Comparison of ENCODE assay signal across 8 mouse cellular contexts in genomic region chr12:29837301-29837791, GRCm38 (mm10).
DNase-seq lines count a peak whose midpoint lies in the region; ATAC-seq and TF ChIP-seq lines count a peak whose summit lies in the region.

No protein-coding gene starts in this region.

- TF ChIP-seq CTCF in kidney, postnatal 0 days (IDR thresholded peaks at IDR 0.05; ENCODE audit: low read depth), result peak; percentile 65
- peak; percentile 62 for TF ChIP-seq CTCF in cortical plate, adult 2 months (IDR thresholded peaks at IDR 0.05; ENCODE audit: extremely low read depth, insufficient read depth, low read length)

- no peaks in the 10 kb centered on the region for H3K27me3 ChIP-seq in kidney, postnatal 0 days (ENCODE audit: insufficient read depth, low read length)
- no peaks in the 10 kb centered on the region for H3K27me3 ChIP-seq in kidney, embryonic 14.5 days (ENCODE audit: control insufficient read depth, insufficient read depth, low read length)

- WGBS in kidney, postnatal 0 days, result 74% methylated on average over 5 of the region's 5 CpGs
- WGBS in kidney, embryonic 14.5 days, result 80% methylated on average over 5 of the region's 5 CpGs

- no peaks in the 10 kb centered on the region for H3K9me3 ChIP-seq in kidney, postnatal 0 days (replicated peaks; ENCODE audit: low read length)
- H3K9me3 ChIP-seq in kidney, embryonic 14.5 days (ENCODE audit: control insufficient read depth, low read length), result no peaks in the 10 kb centered on the region

- no peaks in the 10 kb centered on the region for H3K4me1 ChIP-seq in kidney, postnatal 0 days (replicated peaks; ENCODE audit: insufficient read depth, low read length)
- H3K4me1 ChIP-seq in kidney, embryonic 14.5 days (ENCODE audit: control insufficient read depth, insufficient read depth, low read length), result no peaks in the 10 kb centered on the region
- H3K4me1 ChIP-seq in cortical plate, adult 2 months (ENCODE audit: control insufficient read depth, insufficient read depth, low read length), result peaks cover 7% of the 10 kb centered on the region; the same call in 1 of the 2 replicates

- DNase-seq in kidney, postnatal 0 days (ENCODE audit: low spot score), result peak; percentile 71
- DNase-seq in R1 (ENCODE audit: low read depth, low spot score), result peak; percentile 24
- peak; percentile 53 to 70 for DNase-seq in left cerebral cortex, postnatal 14 days (ENCODE audit: low spot score in 2 of 2)
- DNase-seq in retina, postnatal 7 days (ENCODE audit: low read depth, low spot score), result peak; percentile 24
- no peak for DNase-seq in gastrocnemius, postnatal 10 days

- H3K9ac ChIP-seq in kidney, postnatal 0 days (ENCODE audit: low read depth, low read length), result no peak overlapping the region
- H3K9ac ChIP-seq in kidney, embryonic 14.5 days (ENCODE audit: low read depth, low read length), result no peak overlapping the region

- no peak overlapping the region for H3K27ac ChIP-seq in kidney, postnatal 0 days
- no peak overlapping the region for H3K27ac ChIP-seq in kidney, embryonic 14.5 days (ENCODE audit: low read depth, low read length)
- H3K27ac ChIP-seq in cortical plate, adult 2 months (ENCODE audit: insufficient read depth, low read length), result no peak overlapping the region

- no peak overlapping the region for H3K4me2 ChIP-seq in kidney, postnatal 0 days (ENCODE audit: low read length)
- H3K4me2 ChIP-seq in kidney, embryonic 14.5 days (replicated peaks; ENCODE audit: low read depth, low read length), result no peak overlapping the region

- intact Hi-C loops in left cerebral cortex, postnatal 14 days (cut with DNase I), result loop anchor here (2.0 to 10.0 kb wide), 2 partner anchors 161 to 303 kb away; no protein-coding TSS in a partner anchor

- ATAC-seq in kidney, postnatal 0 days (replicated peaks; ENCODE audit: low FRiP score, low read depth), result no peak
- ATAC-seq in kidney, embryonic 14.5 days (ENCODE audit: low FRiP score, low TSS enrichment), result no peak
- no peak for ATAC-seq in inflammation-experienced regulatory T-cells, adult 6 months

- no peak for TF ChIP-seq POLR2A in cortical plate, adult 2 months (IDR thresholded peaks at IDR 0.05; ENCODE audit: extremely low read depth, insufficient read depth, low read length)

- no peaks in the 10 kb centered on the region for H3K36me3 ChIP-seq in kidney, postnatal 0 days (ENCODE audit: insufficient read depth, low read length)
- no peaks in the 10 kb centered on the region for H3K36me3 ChIP-seq in kidney, embryonic 14.5 days (ENCODE audit: control insufficient read depth, insufficient read depth, low read length)

- no peak overlapping the region for H3K4me3 ChIP-seq in kidney, postnatal 0 days (replicated peaks; ENCODE audit: low read depth, low read length)
- no peak overlapping the region for H3K4me3 ChIP-seq in kidney, embryonic 14.5 days (ENCODE audit: low read length)
- H3K4me3 ChIP-seq in cortical plate, adult 2 months (ENCODE audit: insufficient read depth, low read length), result no peak overlapping the region
